Mouse (Mus musculus) forelimb bud, embryonic 11.5 days (tissue): ENCODE data around the gene Pum3.
A peak's percentile ranks its signal among the peaks of the same experiment; 100 is the strongest.

ENCODE experiments used
- DNase-seq: peaks from one replicate; pipeline ENCODE4 v3.0.0-alpha.2; 2012; ENCODE audit warnings: low read depth, low spot score

Pum3 gene

DNA sequence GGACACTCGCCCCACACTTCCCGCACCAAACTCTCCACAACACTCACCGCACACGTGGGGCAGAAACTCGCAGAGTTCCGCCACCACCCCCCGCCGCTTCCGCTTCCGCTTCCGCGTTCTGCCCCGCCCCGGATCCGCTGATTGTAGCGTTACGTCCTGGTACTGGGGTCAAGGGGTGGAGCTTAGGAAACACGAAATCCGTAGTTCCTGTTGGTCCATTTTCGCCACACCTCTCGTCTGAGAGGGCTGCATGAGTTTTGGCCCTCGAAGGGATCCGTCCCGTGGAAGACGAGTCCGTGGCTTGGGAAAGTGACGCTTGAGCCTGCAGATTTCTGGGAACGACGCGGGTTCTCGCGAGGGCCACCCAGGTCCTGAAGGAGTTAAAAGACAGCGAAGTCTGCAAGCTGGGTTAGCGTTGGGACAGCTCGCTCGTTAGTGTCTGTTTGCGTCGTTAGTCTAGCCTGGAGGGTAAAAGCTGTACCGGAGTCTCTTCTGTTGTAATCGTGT, at the start of gene Pum3:
TSS of gene Pum3 (minus strand) at position 81 of the 507 bp plus-strand sequence.
- DNase-seq, result peak; percentile 99

- no peak for DNase-seq
These were observed 37.1 kb upstream of the Pum3 start for GRCm38 (mm10) chr19:27466691-27467090.

DNA sequence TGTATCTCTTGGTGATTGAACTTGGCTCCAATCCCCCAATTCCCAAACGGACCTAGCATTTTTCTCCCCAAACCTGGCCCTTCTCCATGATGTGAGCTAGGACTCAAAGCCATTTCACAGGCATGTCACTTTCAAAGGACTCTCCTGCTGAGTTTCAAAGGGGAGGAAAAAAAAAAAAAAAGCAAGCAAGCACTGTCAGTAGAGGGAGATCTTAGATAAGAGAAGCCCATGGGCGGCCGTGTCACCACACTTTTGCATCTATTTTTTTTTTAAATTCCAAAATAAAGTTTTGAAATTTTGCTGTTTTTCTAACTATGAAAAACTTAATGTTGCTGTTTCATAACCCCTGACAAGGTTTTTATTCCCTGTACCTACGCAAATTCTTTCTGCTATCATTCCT, 33.0 kb upstream of the Pum3 start:
- no peak for DNase-seq

DNA sequence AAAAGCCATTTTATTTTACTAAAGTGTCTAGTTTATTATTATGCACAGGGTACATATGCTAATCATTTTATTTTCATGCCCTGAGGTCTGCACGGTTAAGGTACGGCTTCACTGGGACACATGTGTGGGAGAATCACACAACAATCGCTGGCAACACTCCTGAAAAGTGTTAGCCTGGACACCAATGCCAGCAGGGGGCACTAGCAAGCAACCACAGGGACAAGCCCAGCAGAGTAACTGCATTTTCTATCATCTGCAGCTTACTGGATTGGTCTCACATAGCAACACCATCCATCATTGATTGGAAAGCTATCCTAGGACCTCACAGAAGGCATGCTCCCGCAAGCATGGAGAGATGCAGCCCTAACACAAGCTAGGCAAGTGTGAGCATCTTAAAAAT, 20.8 kb upstream of the Pum3 start:
- DNase-seq, result peak; percentile 70

DNA sequence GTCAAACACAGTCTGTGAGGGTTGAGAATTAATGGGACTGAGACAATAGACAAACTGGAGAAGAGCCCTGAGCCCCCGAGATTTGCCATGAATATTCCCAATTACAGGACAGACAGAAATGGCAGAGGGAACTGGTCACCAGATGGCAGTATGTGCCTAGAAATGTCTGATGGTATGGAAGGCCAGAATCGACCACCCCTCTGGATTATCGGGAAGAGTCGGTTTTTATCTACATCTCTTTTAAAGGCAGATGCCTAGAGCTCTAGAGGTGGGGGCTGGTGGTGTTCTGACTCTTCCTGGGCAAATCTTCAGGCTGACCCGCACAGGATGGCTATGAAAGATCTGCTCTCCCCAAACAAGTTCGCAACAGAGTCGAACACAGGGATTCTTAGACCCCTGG, 17.9 kb upstream of the Pum3 start:
- DNase-seq, result no peak

DNA sequence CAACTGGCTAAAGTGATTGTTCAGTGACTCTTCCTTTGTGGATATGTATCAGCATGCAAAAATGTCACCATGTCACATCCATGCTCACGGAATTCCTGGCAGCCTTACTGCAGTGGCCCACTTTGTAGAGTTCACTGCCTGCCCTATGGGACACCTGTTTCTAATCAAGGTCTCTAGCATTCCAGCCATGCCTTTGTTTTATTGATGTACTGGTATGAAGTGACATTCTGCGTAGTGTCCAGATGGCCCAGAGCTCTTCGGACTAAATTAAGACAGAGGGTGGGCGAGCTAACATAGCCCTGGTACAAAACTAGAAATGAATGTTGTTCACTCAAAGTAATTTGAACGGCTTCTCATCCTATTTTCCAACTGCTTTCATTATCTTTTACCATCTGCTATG, 11.5 kb upstream of the Pum3 start:
- peak; percentile 86 for DNase-seq

DNA sequence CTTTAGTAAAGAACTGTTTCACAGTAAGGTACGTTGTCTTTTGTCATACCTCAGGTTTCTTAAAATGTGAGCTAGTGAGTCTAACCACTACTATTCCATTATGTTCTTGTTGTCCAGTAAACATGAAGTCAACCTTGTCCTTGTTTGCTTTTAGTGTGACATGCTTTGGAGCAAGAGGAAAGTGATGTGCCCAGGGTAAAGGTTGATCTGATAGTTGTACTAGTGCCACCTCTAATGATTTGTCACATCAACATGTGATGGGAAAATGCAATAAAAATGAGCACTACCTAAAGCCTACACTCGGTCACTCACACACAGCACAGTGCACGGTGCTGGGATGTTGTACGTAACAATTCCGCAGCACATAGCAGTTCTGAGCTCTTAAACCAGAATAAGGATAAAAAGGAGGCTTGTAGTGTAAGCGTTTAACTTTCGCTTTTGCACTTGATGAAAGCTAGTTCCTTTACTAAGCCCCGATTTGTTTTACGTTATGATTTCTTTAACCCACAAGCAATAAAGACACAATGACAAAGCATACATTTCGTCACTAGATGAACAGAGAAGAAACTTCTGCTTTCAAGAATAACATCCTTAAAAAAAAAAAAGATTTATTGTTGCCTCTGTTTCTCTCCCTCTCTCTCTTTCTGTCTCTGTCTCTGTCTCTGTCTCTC, 8.5 kb upstream of the Pum3 start:
- no peak for DNase-seq

- DNase-seq, result no peak
These were observed 781 bp upstream of the Pum3 start for GRCm38 (mm10) chr19:27430406-27430805.

GRCm38 (mm10) chr19:27429281-27429680, 344 bp downstream of the Pum3 start:
- DNase-seq, result no peak

DNA sequence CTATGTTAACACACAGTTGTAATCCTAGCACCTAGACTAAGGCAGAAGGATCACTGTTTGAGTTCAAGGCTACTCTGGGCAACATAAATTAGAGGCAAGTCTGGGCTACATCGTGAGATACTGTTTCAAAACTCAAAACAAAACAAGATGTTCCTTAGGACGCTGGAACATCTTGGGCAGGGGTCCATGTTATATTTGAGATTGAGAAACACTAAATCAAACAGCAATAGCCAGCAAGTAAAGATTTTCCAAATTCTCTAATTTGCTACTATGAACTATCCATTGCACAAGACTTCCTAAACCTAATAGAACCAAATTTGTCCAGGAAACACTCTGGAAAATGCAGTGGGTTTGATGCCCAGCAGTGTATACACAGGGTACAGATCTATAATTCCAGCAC, 1.8 kb downstream of the Pum3 start:
- no peak for DNase-seq

- no peak for DNase-seq
These were observed 3.2 kb downstream of the Pum3 start for GRCm38 (mm10) chr19:27426451-27426850.

GRCm38 (mm10) chr19:27425656-27426055, 4.0 kb downstream of the Pum3 start:
- DNase-seq, result peak; percentile 35

GRCm38 (mm10) chr19:27417375-27417774, 12.2 kb downstream of the Pum3 start:
- DNase-seq, result no peak

GRCm38 (mm10) chr19:27416569-27416968, 13.1 kb downstream of the Pum3 start:
- DNase-seq, result peak; percentile 49

GRCm38 (mm10) chr19:27411340-27411739, 18.3 kb downstream of the Pum3 start:
- no peak for DNase-seq

GRCm38 (mm10) chr19:27410751-27411150, 18.9 kb downstream of the Pum3 start:
- DNase-seq, result no peak

DNA sequence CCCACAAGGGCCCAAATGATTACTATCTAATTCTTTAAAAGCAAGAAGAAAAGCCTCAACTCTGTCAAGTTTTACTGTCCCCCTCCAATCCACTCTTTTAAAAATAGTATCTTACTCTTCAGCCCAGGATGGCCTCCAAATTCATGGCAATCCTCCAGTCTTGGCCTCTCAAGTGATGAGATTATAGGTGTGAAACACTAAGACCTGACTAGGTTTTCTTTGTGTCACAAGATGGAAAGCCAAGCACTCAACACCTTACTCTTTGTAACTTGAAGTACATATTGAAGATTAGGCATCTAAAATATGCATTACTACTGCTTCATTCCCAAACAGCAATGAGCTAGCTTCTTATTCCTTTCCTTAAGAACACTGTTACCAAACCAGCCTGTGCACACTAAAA, 19.8 kb downstream of the Pum3 start:
- no peak for DNase-seq

DNA sequence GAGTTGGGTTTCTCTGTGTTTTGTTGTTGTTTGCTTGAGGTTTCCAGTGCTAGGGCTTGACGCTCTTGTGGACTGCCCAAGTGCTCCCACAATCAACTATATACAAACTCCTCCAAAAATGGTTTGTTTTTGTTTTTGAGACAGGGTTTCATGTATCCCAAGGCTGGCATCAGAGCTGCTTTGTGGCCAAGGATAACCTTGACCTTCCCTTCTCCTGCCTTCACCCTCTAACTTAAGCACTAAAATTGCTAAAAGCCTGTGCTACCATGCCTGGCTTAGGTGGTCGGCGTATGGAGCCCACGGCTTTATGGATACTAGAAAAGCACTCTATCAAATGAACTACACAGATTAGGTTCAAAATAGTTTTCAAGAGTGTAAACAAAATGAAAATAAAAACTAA, 20.4 kb downstream of the Pum3 start:
- DNase-seq, result no peak

- DNase-seq, result no peak
These were observed 31.8 kb downstream of the Pum3 start for GRCm38 (mm10) chr19:27397797-27398196.

DNA sequence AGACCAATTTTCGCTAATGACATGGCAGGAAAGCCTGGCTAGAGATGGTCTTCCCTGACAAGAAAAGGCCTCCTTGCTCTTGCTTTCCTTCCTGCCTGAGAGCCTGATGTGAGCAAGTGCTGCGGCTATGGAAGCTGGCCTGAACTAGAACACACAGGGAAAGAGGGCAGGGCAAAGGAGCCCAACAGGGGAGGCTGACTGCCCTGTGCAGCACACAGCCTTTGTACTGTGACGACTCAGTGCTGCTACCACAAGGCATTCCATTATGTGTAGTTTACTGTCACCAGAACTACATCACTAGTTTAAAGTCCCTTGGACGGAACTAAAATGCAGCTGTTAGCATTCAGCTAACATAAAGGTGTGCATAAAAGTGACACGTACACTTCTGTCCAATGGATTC, 32.4 kb downstream of the Pum3 start:
- DNase-seq, result no peak

DNA sequence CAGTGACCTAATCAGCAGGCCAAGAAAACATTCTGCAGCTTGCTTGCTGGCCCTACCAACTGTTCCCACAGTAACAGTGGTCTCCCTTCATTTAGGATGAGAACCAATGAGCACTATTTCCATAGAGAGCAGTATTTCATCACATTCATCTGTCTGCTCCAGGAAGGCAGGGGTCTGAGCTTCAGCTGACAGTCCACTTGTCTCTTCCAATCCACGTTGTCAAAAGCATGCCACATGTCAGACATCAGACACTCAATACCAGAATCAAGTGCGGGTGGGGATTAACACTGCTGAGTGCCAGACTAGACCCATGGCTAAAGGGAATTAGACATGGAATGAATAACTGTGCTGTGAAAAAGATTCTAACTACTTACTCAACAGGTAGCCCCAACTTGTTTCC, 32.9 kb downstream of the Pum3 start:
- no peak for DNase-seq

DNA sequence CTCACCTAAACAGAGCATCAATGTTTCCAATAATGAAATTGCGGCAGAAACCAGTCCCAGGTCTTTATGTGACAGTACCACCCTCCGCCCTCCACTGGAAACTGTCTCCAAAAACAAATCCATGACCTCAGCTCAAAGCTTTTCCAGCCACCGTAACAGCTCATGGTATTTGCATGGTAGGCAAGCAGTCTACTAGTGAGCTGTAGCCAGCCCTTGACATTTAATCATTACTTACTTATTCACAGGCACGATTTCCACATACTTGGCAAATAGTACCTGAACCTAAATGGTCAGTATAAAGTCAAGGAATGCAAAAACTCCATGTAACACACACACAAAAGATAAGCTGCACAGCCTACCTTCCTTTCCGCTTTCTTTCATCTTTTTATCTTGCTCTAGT, 33.7 kb downstream of the Pum3 start:
- DNase-seq, result no peak

- DNase-seq, result no peak
These were observed 34.1 kb downstream of the Pum3 start for GRCm38 (mm10) chr19:27395481-27395880.
